Mouse (Mus musculus): Measurements from ENCODE around the gene Pdlim1. TPM values are rescaled to one million over a fixed set of nuclear protein-coding genes. Genes with fewer than 3 reads are reported as not detected.

Pdlim1 gene
- polyA plus RNA-seq (2016; fragmentation: Nextera tagmentation; extraction: Ambion mirVana) = 262 and 337 TPM in 2 replicates

- Histone ChIP-seq H3K4me1 (peaks cover 24% of the 10 kb centered on the region), H3K9me3 (no peaks in the 10 kb centered on the region), H3K4me3 (peak within 1 kb of the TSS; percentile 86), H3K27ac (peak within 1 kb of the TSS; percentile 95), H3K36me3 (peaks cover 2% of the 10 kb centered on the region; the same call in 1 of the 2 replicates), H3K27me3 (ENCODE audit: insufficient read depth, poor library complexity, severe bottlenecking) (no peaks in the 10 kb centered on the region)
- DNase-seq (ENCODE audit: low spot score) = peak; percentile 92
- WGBS = under 1% methylated on average over 53 of the region's 54 CpGs
Measured at GRCm38 (mm10) chr19:40271308-40271892, at the start of gene Pdlim1. TSS of gene Pdlim1 (minus strand) at chr19:40271842.

DNA sequence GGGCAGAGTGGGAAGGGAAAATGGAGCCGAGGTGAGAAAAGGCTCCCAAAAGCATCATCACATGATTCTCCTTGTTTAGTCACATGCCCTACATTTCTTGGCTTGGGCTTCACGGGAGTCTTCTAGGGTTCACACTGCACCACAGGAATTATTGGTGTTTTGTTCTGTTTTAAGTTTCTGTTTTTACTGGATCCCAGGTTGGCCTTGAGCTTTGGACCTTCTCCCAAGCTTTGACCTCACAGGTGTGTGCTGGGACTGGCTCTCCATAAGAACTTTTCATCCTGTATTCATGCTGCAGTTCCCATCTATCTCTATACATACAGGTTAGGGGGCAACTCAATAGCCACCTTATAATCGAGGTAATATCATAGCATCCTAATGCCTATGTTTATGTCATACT, 47.6 kb upstream of the Pdlim1 start:
- H3K4me3 ChIP-seq = no peak overlapping the region
- peaks cover 13% of the 10 kb centered on the region for H3K4me1 ChIP-seq
- 0 out of 2 replicates have a peak overlapping the region, but pooled peaks have one; percentile 43 for H3K27ac ChIP-seq
- H3K9me3 ChIP-seq = no peaks in the 10 kb centered on the region
- no peaks in the 10 kb centered on the region for H3K27me3 ChIP-seq (ENCODE audit: insufficient read depth, poor library complexity, severe bottlenecking)
- peaks cover 41% of the 10 kb centered on the region for H3K36me3 ChIP-seq
- DNase-seq (ENCODE audit: low spot score) = no peak
- WGBS = 61% methylated on average over 3 of the region's 3 CpGs

DNA sequence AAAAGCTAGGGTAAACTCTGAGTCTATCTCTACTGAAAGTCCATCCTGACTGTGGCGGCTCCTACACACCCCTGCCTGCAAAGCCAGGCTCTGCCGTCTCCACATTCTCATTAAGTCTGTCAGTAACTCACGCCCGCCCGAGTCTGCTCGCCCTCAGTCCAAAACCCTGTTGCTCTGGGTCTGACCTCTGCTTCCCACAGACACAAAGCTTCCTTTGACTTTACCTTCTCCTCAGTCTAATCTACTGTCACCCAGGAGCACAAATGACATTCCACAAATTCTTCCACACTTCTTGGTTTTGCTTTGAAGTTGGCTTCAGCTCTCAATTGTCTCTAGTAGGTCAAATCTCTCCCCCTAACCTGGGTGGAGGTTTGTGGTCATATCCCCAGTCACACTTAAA, 46.9 kb upstream of the Pdlim1 start:
- WGBS = 7% methylated on average over 6 of the region's 6 CpGs
- Histone ChIP-seq H3K27ac (peak overlapping the region; percentile 43; the same call in 1 of the 2 replicates), H3K36me3 (peaks cover 40% of the 10 kb centered on the region)

DNA sequence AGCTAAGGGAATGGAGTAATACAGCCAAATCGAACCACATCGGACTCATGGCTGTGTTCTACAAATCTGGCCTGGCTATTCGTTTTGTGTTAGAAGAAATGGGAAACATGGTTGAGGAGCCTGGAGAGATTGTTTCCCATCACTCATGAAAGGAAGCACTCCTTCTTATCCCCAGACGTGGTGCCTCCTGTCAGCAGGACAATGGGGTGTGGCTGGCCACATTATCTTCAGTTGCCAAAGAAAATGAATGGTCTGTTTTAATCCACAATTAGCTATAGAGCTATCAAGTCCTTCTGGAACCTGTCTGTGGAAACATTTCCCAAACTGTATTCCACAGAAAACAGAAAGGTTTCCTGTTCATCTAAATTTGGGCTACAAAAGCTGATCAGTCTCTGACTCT, 45.4 kb upstream of the Pdlim1 start:
- H3K27ac ChIP-seq = no peak overlapping the region
- WGBS = 53% methylated on average over 4 of the region's 4 CpGs
- no peaks in the 10 kb centered on the region for H3K9me3 ChIP-seq
- no peaks in the 10 kb centered on the region for H3K27me3 ChIP-seq (ENCODE audit: insufficient read depth, poor library complexity, severe bottlenecking)
- peaks cover 43% of the 10 kb centered on the region for H3K36me3 ChIP-seq
- no peak for DNase-seq (ENCODE audit: low spot score)
- H3K4me1 ChIP-seq = peaks cover 13% of the 10 kb centered on the region
- no peak overlapping the region for H3K4me3 ChIP-seq

More for the DNA sequence above, 46.9 kb upstream of the Pdlim1 start:
- no peak for DNase-seq (ENCODE audit: low spot score)
- H3K4me1 ChIP-seq = peaks cover 13% of the 10 kb centered on the region
- no peaks in the 10 kb centered on the region for H3K27me3 ChIP-seq (ENCODE audit: insufficient read depth, poor library complexity, severe bottlenecking)
- no peaks in the 10 kb centered on the region for H3K9me3 ChIP-seq
- no peak overlapping the region for H3K4me3 ChIP-seq

GRCm38 (mm10) chr19:40314252-40314651, 42.6 kb upstream of the Pdlim1 start:
- no peaks in the 10 kb centered on the region for H3K9me3 ChIP-seq
- H3K4me1 ChIP-seq = peaks cover 12% of the 10 kb centered on the region
- peaks cover 50% of the 10 kb centered on the region for H3K36me3 ChIP-seq
- no peak overlapping the region for H3K4me3 ChIP-seq
- no peak overlapping the region for H3K27ac ChIP-seq
- H3K27me3 ChIP-seq (ENCODE audit: insufficient read depth, poor library complexity, severe bottlenecking) = no peaks in the 10 kb centered on the region
- 87% methylated on average over 11 of the region's 11 CpGs for WGBS
- DNase-seq (ENCODE audit: low spot score) = no peak

DNA sequence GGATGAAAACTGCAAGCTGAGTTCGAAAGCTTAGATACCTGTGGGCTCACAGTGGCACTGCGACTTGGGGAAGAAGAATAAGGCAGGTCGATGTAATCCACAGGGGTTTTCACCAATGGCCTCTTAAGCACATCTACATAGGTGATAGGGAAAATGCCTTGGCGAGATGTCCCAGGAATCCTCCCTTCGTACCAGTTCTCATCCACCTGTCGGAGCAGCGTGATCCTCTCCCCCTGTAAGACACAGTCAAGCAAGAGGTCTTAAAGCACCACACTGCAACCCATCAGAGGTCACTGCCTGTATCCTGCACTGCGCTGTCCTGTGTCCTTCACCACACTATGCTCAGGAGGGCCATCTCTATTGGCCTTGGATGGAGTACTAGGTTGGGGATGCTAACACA, 40.0 kb upstream of the Pdlim1 start:
- no peaks in the 10 kb centered on the region for H3K27me3 ChIP-seq (ENCODE audit: insufficient read depth, poor library complexity, severe bottlenecking)
- peaks cover 13% of the 10 kb centered on the region for H3K4me1 ChIP-seq
- H3K36me3 ChIP-seq = peaks cover 56% of the 10 kb centered on the region
- WGBS = 90% methylated on average over 8 of the region's 8 CpGs
- no peak overlapping the region for H3K27ac ChIP-seq
- no peak for DNase-seq (ENCODE audit: low spot score)
- no peak overlapping the region for H3K4me3 ChIP-seq
- H3K9me3 ChIP-seq = no peaks in the 10 kb centered on the region

GRCm38 (mm10) chr19:40310410-40311130, 38.9 kb upstream of the Pdlim1 start:
- Histone ChIP-seq H3K36me3 (peaks cover 53% of the 10 kb centered on the region), H3K4me1 (peaks cover 15% of the 10 kb centered on the region), H3K4me3 (no peak overlapping the region), H3K27me3 (ENCODE audit: insufficient read depth, poor library complexity, severe bottlenecking) (no peaks in the 10 kb centered on the region), H3K27ac (no peak overlapping the region), H3K9me3 (no peaks in the 10 kb centered on the region)
- no peak for DNase-seq (ENCODE audit: low spot score)
- 84% methylated on average over 15 of the region's 15 CpGs for WGBS

GRCm38 (mm10) chr19:40309911-40310310, 38.3 kb upstream of the Pdlim1 start:
- WGBS = 91% methylated on average over 12 of the region's 12 CpGs
- DNase-seq (ENCODE audit: low spot score) = no peak
- Histone ChIP-seq H3K27ac (no peak overlapping the region), H3K36me3 (peaks cover 53% of the 10 kb centered on the region), H3K4me1 (peaks cover 17% of the 10 kb centered on the region), H3K4me3 (no peak overlapping the region), H3K27me3 (ENCODE audit: insufficient read depth, poor library complexity, severe bottlenecking) (no peaks in the 10 kb centered on the region), H3K9me3 (no peaks in the 10 kb centered on the region)

DNA sequence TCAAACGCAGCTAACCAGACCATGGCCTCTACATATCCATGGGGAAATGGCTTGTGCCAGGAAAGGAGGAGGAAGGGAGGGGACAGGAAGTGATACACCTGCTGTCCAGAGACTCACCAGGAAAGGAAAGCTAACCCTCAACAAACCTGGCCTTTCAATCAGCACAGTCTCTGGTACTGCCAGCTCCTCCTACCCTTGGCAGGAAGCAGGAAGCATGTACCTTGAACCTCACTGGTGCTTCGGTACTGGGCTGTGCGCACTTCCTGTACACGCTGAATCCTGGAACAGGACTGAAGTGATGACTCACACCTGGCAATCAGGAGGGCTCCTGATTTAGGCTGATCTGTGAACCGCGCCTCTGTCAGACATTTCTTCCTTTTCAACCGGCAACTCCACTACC, 35.9 kb upstream of the Pdlim1 start:
- 69% methylated on average over 7 of the region's 7 CpGs for WGBS
- Histone ChIP-seq H3K4me3 (no peak overlapping the region), H3K27ac (0 out of 2 replicates have a peak overlapping the region, but pooled peaks have one; percentile 37), H3K4me1 (peaks cover 37% of the 10 kb centered on the region), H3K9me3 (no peaks in the 10 kb centered on the region), H3K27me3 (ENCODE audit: insufficient read depth, poor library complexity, severe bottlenecking) (no peaks in the 10 kb centered on the region), H3K36me3 (peaks cover 35% of the 10 kb centered on the region)
- DNase-seq (ENCODE audit: low spot score) = no peak

DNA sequence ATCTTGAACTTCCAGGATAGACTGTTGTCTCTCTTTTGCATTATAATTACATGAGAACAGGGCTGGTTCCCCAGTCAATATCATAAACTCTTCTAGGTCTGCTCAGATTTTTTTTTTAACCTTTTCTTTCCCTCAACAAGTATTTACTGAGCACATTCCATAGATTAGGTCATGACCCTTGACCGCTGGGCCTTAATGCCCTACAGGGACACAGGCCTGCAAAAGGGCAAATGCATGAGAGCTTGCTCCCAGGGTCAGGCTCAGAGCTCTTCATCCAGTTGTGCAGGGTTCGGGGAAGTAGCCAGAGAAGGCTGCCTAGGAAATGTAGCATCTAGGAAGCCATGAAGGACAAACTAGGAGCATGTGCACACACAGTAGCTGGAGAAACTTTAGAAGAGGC, 35.0 kb upstream of the Pdlim1 start:
- Histone ChIP-seq H3K27me3 (ENCODE audit: insufficient read depth, poor library complexity, severe bottlenecking) (no peaks in the 10 kb centered on the region), H3K36me3 (peaks cover 29% of the 10 kb centered on the region), H3K4me3 (no peak overlapping the region), H3K9me3 (no peaks in the 10 kb centered on the region), H3K4me1 (peaks cover 43% of the 10 kb centered on the region), H3K27ac (peak overlapping the region; percentile 37; the same call in 1 of the 2 replicates)
- 60% methylated on average over 2 of the region's 2 CpGs for WGBS
- no peak for DNase-seq (ENCODE audit: low spot score)

DNA sequence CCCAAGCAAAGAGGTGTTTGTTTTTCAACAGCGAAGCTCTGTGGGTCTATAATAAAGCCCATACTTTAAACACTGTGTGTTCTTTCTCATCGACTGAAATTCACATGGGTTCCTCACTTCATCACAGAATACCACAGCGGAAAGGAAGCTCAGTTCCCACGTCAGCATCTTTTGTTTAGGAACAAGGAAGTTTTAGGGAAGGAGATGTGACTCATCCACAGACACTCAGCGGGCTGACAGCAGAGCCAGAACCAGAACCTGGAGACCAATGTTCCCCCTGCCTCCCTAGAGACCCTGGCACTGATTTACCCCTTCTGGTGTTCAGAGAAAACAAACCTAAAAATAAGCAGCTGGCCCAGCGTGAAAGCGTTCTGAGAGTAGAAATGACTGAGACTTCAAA, 33.8 kb upstream of the Pdlim1 start:
- Histone ChIP-seq H3K27me3 (ENCODE audit: insufficient read depth, poor library complexity, severe bottlenecking) (no peaks in the 10 kb centered on the region), H3K9me3 (no peaks in the 10 kb centered on the region), H3K4me3 (no peak overlapping the region), H3K36me3 (peaks cover 20% of the 10 kb centered on the region), H3K4me1 (peaks cover 49% of the 10 kb centered on the region), H3K27ac (no peak overlapping the region)
- WGBS = 72% methylated on average over 7 of the region's 7 CpGs
- DNase-seq (ENCODE audit: low spot score) = no peak

- DNase-seq (ENCODE audit: low spot score) = peak; percentile 78
Measured at GRCm38 (mm10) chr19:40302916-40303315, 31.3 kb upstream of the Pdlim1 start.

GRCm38 (mm10) chr19:40302477-40302876, 30.8 kb upstream of the Pdlim1 start:
- Histone ChIP-seq H3K27ac (peak overlapping the region; percentile 72), H3K36me3 (peaks cover 9% of the 10 kb centered on the region; the same call in 1 of the 2 replicates), H3K9me3 (no peaks in the 10 kb centered on the region), H3K4me1 (peaks cover 61% of the 10 kb centered on the region), H3K4me3 (no peak overlapping the region), H3K27me3 (ENCODE audit: insufficient read depth, poor library complexity, severe bottlenecking) (no peaks in the 10 kb centered on the region)
- 52% methylated on average over 5 of the region's 5 CpGs for WGBS
- DNase-seq (ENCODE audit: low spot score) = no peak

More at GRCm38 (mm10) chr19:40302916-40303315, 31.3 kb upstream of the Pdlim1 start:
- Histone ChIP-seq H3K27me3 (ENCODE audit: insufficient read depth, poor library complexity, severe bottlenecking) (no peaks in the 10 kb centered on the region), H3K4me3 (no peak overlapping the region), H3K36me3 (peaks cover 10% of the 10 kb centered on the region; the same call in 1 of the 2 replicates), H3K9me3 (no peaks in the 10 kb centered on the region), H3K27ac (peak overlapping the region; percentile 72; the same call in 1 of the 2 replicates), H3K4me1 (peaks cover 60% of the 10 kb centered on the region)
- WGBS = 50% methylated on average over 9 of the region's 9 CpGs
